Mouse (Mus musculus) limb, embryonic 14.5 days (tissue): ENCODE data around the gene Galk1. TPM values are rescaled to one million over a fixed set of nuclear protein-coding genes. Genes with fewer than 3 reads are reported as not detected.

Experiments used
- ATAC-seq: fragments of 200-750 bp; cut with Nextera tagmentation; 2 replicates; pipeline ENCODE4 v1.8.0; 2017; ENCODE audit warnings: low read depth, moderate number of reproducible peaks, moderate TSS enrichment; ENCODE audit not compliant: low FRiP score
- DNase-seq: peaks from one replicate; pipeline ENCODE4 v3.0.0-alpha.2; 2015; ENCODE audit warnings: low spot score
- H3K27ac ChIP-seq: fragments of 300-500 bp; sonication (generic); replicated peaks from 2 replicates; pipeline ENCODE4 v1.5.1; 2014; ENCODE audit warnings: low read depth, mild to moderate bottlenecking, low read length, moderate library complexity, mixed read lengths
- H3K27me3 ChIP-seq: fragments of 300-500 bp; sonication (generic); 2 replicates; pipeline ENCODE4 v1.6.1; 2014; ENCODE audit warnings: low read length, mixed read lengths; ENCODE audit not compliant: control insufficient read depth, insufficient read depth
- H3K36me3 ChIP-seq: fragments of 300-500 bp; sonication (generic); 2 replicates; pipeline ENCODE4 v1.6.1; 2014; ENCODE audit warnings: mild to moderate bottlenecking, low read length, moderate library complexity, mixed read lengths; ENCODE audit not compliant: control insufficient read depth, insufficient read depth
- H3K4me1 ChIP-seq: fragments of 300-500 bp; sonication (generic); 2 replicates; pipeline ENCODE4 v1.6.1; 2014; ENCODE audit warnings: antibody characterized with exemption, low read length, mixed read lengths; ENCODE audit not compliant: control insufficient read depth, insufficient read depth
- H3K4me2 ChIP-seq: fragments of 300-500 bp; sonication (generic); replicated peaks from 2 replicates; pipeline ENCODE4 v1.6.1; 2014; ENCODE audit warnings: low read depth, mild to moderate bottlenecking, low read length, moderate library complexity; ENCODE audit not compliant: severe bottlenecking
- H3K4me3 ChIP-seq: fragments of 300-500 bp; sonication (generic); replicated peaks from 2 replicates; pipeline ENCODE4 v1.5.1; 2014; ENCODE audit warnings: low read length
- H3K9ac ChIP-seq: fragments of 300-500 bp; sonication (generic); 2 replicates; pipeline ENCODE4 v1.6.1; 2014; ENCODE audit warnings: mild to moderate bottlenecking, low read depth, low read length, moderate library complexity; ENCODE audit not compliant: severe bottlenecking
- H3K9me3 ChIP-seq: fragments of 300-500 bp; sonication (generic); 2 replicates; pipeline ENCODE4 v1.6.1; 2016; ENCODE audit warnings: low read length; ENCODE audit not compliant: control insufficient read depth
- POLR2A ChIP-seq: fragments of 200-500 bp; IDR thresholded peaks from 2 replicates; pipeline ENCODE4 v1.8.0; 2012; ENCODE audit warnings: inconsistent platforms, mild to moderate bottlenecking, moderate library complexity, borderline replicate concordance; ENCODE audit not compliant: insufficient read depth, insufficient read length; ENCODE audit errors: extremely low read depth
- WGBS: fragments of 180-500 bp; shearing (Covaris S2); extraction: QIAGEN DNeasy Blood & Tissue Kit; methylation state at CpG from one replicate; pipeline ENCODE4 v1.1.7; 2014; 5-methylcytosine and 5-hydroxymethylcytosine counted together
- polyA plus RNA-seq, 2 experiments: library from polyadenylated mRNA; depleted of rRNA in 1 of 2; stranded (reverse) in 1 of 2; unstranded in 1 of 2; fragments of >200 nt; fragmentation: Nextera tagmentation in 1 of 2; extraction: Ambion mirVana in 1 of 2; gene quantifications; 2 replicates each; pipeline versions ENCODE4 v1.2.1 to v1.2.3; 2012 to 2014

Galk1 gene
- polyA plus RNA-seq, 2 experiments, result 115 to 164 TPM

GRCm38 (mm10) chr11:115959018-115959417, 53.5 kb downstream of the Galk1 start:
- no peaks in the 10 kb centered on the region for H3K4me1 ChIP-seq
- WGBS, result 95% methylated on average over 9 of the region's 9 CpGs
- no peaks in the 10 kb centered on the region for H3K9me3 ChIP-seq

More at GRCm38 (mm10) chr11:115959018-115959417, 53.5 kb downstream of the Galk1 start:
- Histone ChIP-seq H3K9ac (no peak overlapping the region), H3K27me3 (no peaks in the 10 kb centered on the region), H3K4me2 (no peak overlapping the region), H3K4me3 (no peak overlapping the region), H3K36me3 (peaks cover 78% of the 10 kb centered on the region), H3K27ac (no peak overlapping the region)
- no peak for TF ChIP-seq POLR2A
- ATAC-seq (no peak), DNase-seq (no peak)

Other genes starting within 250 kb of the Galk1 start
- gene Tmem94, start 247.3 kb downstream of the Galk1 start, polyA plus RNA-seq (2012; rRNA removed), result 46.8 and 68.8 TPM in 2 replicates
- gene Tmem94, start 247.3 kb downstream of the Galk1 start, polyA plus RNA-seq (2014; fragmentation: Nextera tagmentation; extraction: Ambion mirVana), result 17.9 and 18.8 TPM in 2 replicates
- 34.6 and 44.7 TPM in 2 replicates for gene Caskin2, start 199.1 kb downstream of the Galk1 start, polyA plus RNA-seq (2012; rRNA removed)
- gene Caskin2, start 199.1 kb downstream of the Galk1 start, polyA plus RNA-seq (2014; fragmentation: Nextera tagmentation; extraction: Ambion mirVana), result 17.3 and 21.2 TPM in 2 replicates
- gene Tsen54, start 198.0 kb downstream of the Galk1 start, polyA plus RNA-seq (2012; rRNA removed), result 32.6 and 40.0 TPM in 2 replicates
- gene Tsen54, start 198.0 kb downstream of the Galk1 start, polyA plus RNA-seq (2014; fragmentation: Nextera tagmentation; extraction: Ambion mirVana), result 28.1 and 30.2 TPM in 2 replicates
- 11.2 and 12.6 TPM in 2 replicates for gene Llgl2, start 188.7 kb downstream of the Galk1 start, polyA plus RNA-seq (2012; rRNA removed)
- 12.3 and 13.3 TPM in 2 replicates for gene Llgl2, start 188.7 kb downstream of the Galk1 start, polyA plus RNA-seq (2014; fragmentation: Nextera tagmentation; extraction: Ambion mirVana)
- gene Myo15b, start 154.3 kb downstream of the Galk1 start, polyA plus RNA-seq (2012; rRNA removed), result 0.55 and 1.3 TPM in 2 replicates
- 0.54 and 0.56 TPM in 2 replicates for gene Myo15b, start 154.3 kb downstream of the Galk1 start, polyA plus RNA-seq (2014; fragmentation: Nextera tagmentation; extraction: Ambion mirVana)
- gene Smim5, start 112.8 kb downstream of the Galk1 start, polyA plus RNA-seq (2012; rRNA removed), result 9.8 and 10.5 TPM in 2 replicates
- gene Smim5, start 112.8 kb downstream of the Galk1 start, polyA plus RNA-seq (2014; fragmentation: Nextera tagmentation; extraction: Ambion mirVana), result 16.0 and 17.5 TPM in 2 replicates
- 0.52 and 0.77 TPM in 2 replicates for gene Smim6, start 100.7 kb downstream of the Galk1 start, polyA plus RNA-seq (2012; rRNA removed)
- gene Smim6, start 100.7 kb downstream of the Galk1 start, polyA plus RNA-seq (2014; fragmentation: Nextera tagmentation; extraction: Ambion mirVana), result 0.83 and 0.89 TPM in 2 replicates
- gene Sap30bp, start 79.4 kb downstream of the Galk1 start, polyA plus RNA-seq (2012; rRNA removed), result 35.6 and 52.6 TPM in 2 replicates
- gene Sap30bp, start 79.4 kb downstream of the Galk1 start, polyA plus RNA-seq (2014; fragmentation: Nextera tagmentation; extraction: Ambion mirVana), result 36.6 and 36.9 TPM in 2 replicates
- 27.9 and 28.0 TPM in 2 replicates for gene Recql5, start 79.2 kb downstream of the Galk1 start, polyA plus RNA-seq (2012; rRNA removed)
- gene Recql5, start 79.2 kb downstream of the Galk1 start, polyA plus RNA-seq (2014; fragmentation: Nextera tagmentation; extraction: Ambion mirVana), result 16.1 and 18.3 TPM in 2 replicates
- 11.3 and 11.6 TPM in 2 replicates for gene Itgb4, start 38.0 kb downstream of the Galk1 start, polyA plus RNA-seq (2012; rRNA removed)
- 12.5 TPM in 2 replicates for gene Itgb4, start 38.0 kb downstream of the Galk1 start, polyA plus RNA-seq (2014; fragmentation: Nextera tagmentation; extraction: Ambion mirVana)
- 871 and 951 TPM in 2 replicates for gene H3f3b, start 15.2 kb upstream of the Galk1 start, polyA plus RNA-seq (2012; rRNA removed)
- 1,919 and 2,014 TPM in 2 replicates for gene H3f3b, start 15.2 kb upstream of the Galk1 start, polyA plus RNA-seq (2014; fragmentation: Nextera tagmentation; extraction: Ambion mirVana)
- 80.3 and 99.4 TPM in 2 replicates for gene Unk, start 17.6 kb upstream of the Galk1 start, polyA plus RNA-seq (2012; rRNA removed)
- 33.1 and 39.2 TPM in 2 replicates for gene Unk, start 17.6 kb upstream of the Galk1 start, polyA plus RNA-seq (2014; fragmentation: Nextera tagmentation; extraction: Ambion mirVana)
- gene Unc13d, start 65.2 kb upstream of the Galk1 start, polyA plus RNA-seq (2012; rRNA removed), result 4.1 and 4.3 TPM in 2 replicates
- 3.4 and 3.8 TPM in 2 replicates for gene Unc13d, start 65.2 kb upstream of the Galk1 start, polyA plus RNA-seq (2014; fragmentation: Nextera tagmentation; extraction: Ambion mirVana)
- gene Wbp2, start 74.3 kb upstream of the Galk1 start, polyA plus RNA-seq (2012; rRNA removed), result 58.6 and 76.2 TPM in 2 replicates
- 56.8 and 57.7 TPM in 2 replicates for gene Wbp2, start 74.3 kb upstream of the Galk1 start, polyA plus RNA-seq (2014; fragmentation: Nextera tagmentation; extraction: Ambion mirVana)
- 25.5 and 35.2 TPM in 2 replicates for gene Trim47, start 114.5 kb upstream of the Galk1 start, polyA plus RNA-seq (2012; rRNA removed)
- 25.1 and 28.5 TPM in 2 replicates for gene Trim47, start 114.5 kb upstream of the Galk1 start, polyA plus RNA-seq (2014; fragmentation: Nextera tagmentation; extraction: Ambion mirVana)
- 4.9 and 6.2 TPM in 2 replicates for gene Trim65, start 118.4 kb upstream of the Galk1 start, polyA plus RNA-seq (2012; rRNA removed)
- 3.1 and 4.1 TPM in 2 replicates for gene Trim65, start 118.4 kb upstream of the Galk1 start, polyA plus RNA-seq (2014; fragmentation: Nextera tagmentation; extraction: Ambion mirVana)
- gene Mrpl38, start 126.1 kb upstream of the Galk1 start, polyA plus RNA-seq (2012; rRNA removed), result 52.6 and 56.4 TPM in 2 replicates
- 85.8 and 86.5 TPM in 2 replicates for gene Mrpl38, start 126.1 kb upstream of the Galk1 start, polyA plus RNA-seq (2014; fragmentation: Nextera tagmentation; extraction: Ambion mirVana)
- 77.7 and 82.6 TPM in 2 replicates for gene Fbf1, start 155.4 kb upstream of the Galk1 start, polyA plus RNA-seq (2012; rRNA removed)
- gene Fbf1, start 155.4 kb upstream of the Galk1 start, polyA plus RNA-seq (2014; fragmentation: Nextera tagmentation; extraction: Ambion mirVana), result 26.4 and 34.8 TPM in 2 replicates
- 44.2 and 50.0 TPM in 2 replicates for gene Ten1, start 186.1 kb upstream of the Galk1 start, polyA plus RNA-seq (2012; rRNA removed)
- gene Ten1, start 186.1 kb upstream of the Galk1 start, polyA plus RNA-seq (2014; fragmentation: Nextera tagmentation; extraction: Ambion mirVana), result 67.4 and 70.5 TPM in 2 replicates
- 38.1 and 42.9 TPM in 2 replicates for gene Acox1, start 186.3 kb upstream of the Galk1 start, polyA plus RNA-seq (2012; rRNA removed)
- gene Acox1, start 186.3 kb upstream of the Galk1 start, polyA plus RNA-seq (2014; fragmentation: Nextera tagmentation; extraction: Ambion mirVana), result 26.3 and 30.1 TPM in 2 replicates
- gene Evpl, start 225.4 kb upstream of the Galk1 start, polyA plus RNA-seq (2012; rRNA removed), result 6.0 and 8.2 TPM in 2 replicates
- gene Evpl, start 225.4 kb upstream of the Galk1 start, polyA plus RNA-seq (2014; fragmentation: Nextera tagmentation; extraction: Ambion mirVana), result 17.0 and 21.8 TPM in 2 replicates